Mouse (Mus musculus) bone marrow, adult 2 months (tissue): ENCODE results near the gene Dstn.

Experiments used
- CTCF ChIP-seq: fragments of 200-500 bp; IDR thresholded peaks from 2 replicates; pipeline ENCODE4 v1.5.1; 2011; ENCODE audit warnings: low read length, control low read depth; ENCODE audit not compliant: control insufficient read depth, insufficient read depth
- POLR2A ChIP-seq: fragments of 200-500 bp; IDR thresholded peaks from 2 replicates; pipeline ENCODE4 v1.6.1; 2011; ENCODE audit warnings: low read depth, mild to moderate bottlenecking, control low read depth, low read length, borderline replicate concordance; ENCODE audit not compliant: control insufficient read depth

DNA sequence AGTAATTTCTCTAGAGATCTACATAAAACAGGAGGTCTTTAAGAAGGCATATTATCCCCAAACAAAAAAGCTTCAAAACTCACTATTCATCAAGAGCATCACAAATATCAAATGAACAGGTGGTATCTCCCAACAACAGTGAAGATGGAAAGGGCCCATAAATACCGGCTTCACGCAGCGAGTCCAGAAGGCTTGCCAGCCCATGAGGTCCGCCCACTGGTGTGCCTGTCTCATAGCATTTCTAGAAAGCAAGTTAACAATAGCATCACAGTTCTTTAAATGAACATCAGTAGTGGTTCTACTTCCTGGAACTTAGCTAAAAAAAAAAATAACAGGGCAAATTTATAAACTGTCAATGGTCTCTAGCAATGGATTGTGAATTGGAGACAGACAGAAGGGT lies 33.1 kb upstream of the Dstn start:
- no peak for TF ChIP-seq POLR2A
- no peak for TF ChIP-seq CTCF
